Mouse (Mus musculus): Measurements from ENCODE around the gene Clasp1.

GRCm38 (mm10) chr1:118486021-118486420, 97.2 kb downstream of the Clasp1 start:
- no peak for TF ChIP-seq CTCF (IDR thresholded peaks at IDR 0.05)
- TF ChIP-seq EP300 (IDR thresholded peaks at IDR 0.05): no peak
